Mouse (Mus musculus) midbrain, embryonic 16.5 days (tissue): ENCODE measurements around the gene Mpdu1. TPM values are rescaled to one million over a fixed set of nuclear protein-coding genes. Genes with fewer than 3 reads are reported as not detected.

Source experiments
- ATAC-seq: fragments of 200-750 bp; cut with Nextera tagmentation; 2 replicates; pipeline ENCODE4 v1.8.0; 2017; ENCODE audit warnings: moderate TSS enrichment
- H3K27ac ChIP-seq: fragments of 300-500 bp; sonication (generic); 2 replicates; pipeline ENCODE4 v1.5.1; 2014; ENCODE audit warnings: mild to moderate bottlenecking, low read length, mixed read lengths
- H3K27me3 ChIP-seq: fragments of 300-500 bp; sonication (generic); 2 replicates; pipeline ENCODE4 v1.6.1; 2014; ENCODE audit warnings: low read depth, low read length, mixed read lengths; ENCODE audit not compliant: control insufficient read depth, insufficient read depth
- H3K36me3 ChIP-seq: fragments of 300-500 bp; sonication (generic); 2 replicates; pipeline ENCODE4 v1.6.1; 2014; ENCODE audit warnings: mild to moderate bottlenecking, low read length, moderate library complexity, mixed read lengths; ENCODE audit not compliant: control insufficient read depth, insufficient read depth
- H3K4me1 ChIP-seq: fragments of 300-500 bp; sonication (generic); 2 replicates; pipeline ENCODE4 v1.6.1; 2014; ENCODE audit warnings: mild to moderate bottlenecking, low read length, mixed read lengths; ENCODE audit not compliant: control insufficient read depth, insufficient read depth
- H3K4me2 ChIP-seq: fragments of 300-500 bp; sonication (generic); 2 replicates; pipeline ENCODE4 v1.6.1; 2014; ENCODE audit warnings: mild to moderate bottlenecking, low read length, mixed read lengths
- H3K4me3 ChIP-seq: fragments of 300-500 bp; sonication (generic); 2 replicates; pipeline ENCODE4 v1.5.1; 2014; ENCODE audit warnings: low read depth, mild to moderate bottlenecking, low read length, moderate library complexity, mixed read lengths
- H3K9ac ChIP-seq: fragments of 300-500 bp; sonication (generic); 2 replicates; pipeline ENCODE4 v1.6.1; 2014; ENCODE audit warnings: low read depth, low read length, mixed read lengths
- H3K9me3 ChIP-seq: fragments of 300-500 bp; sonication (generic); replicated peaks from 2 replicates; pipeline ENCODE4 v1.6.1; 2014; ENCODE audit warnings: mild to moderate bottlenecking, low read length, mixed read lengths; ENCODE audit not compliant: control insufficient read depth, poor library complexity, severe bottlenecking
- WGBS: fragments of 180-500 bp; shearing (Covaris S2); extraction: QIAGEN DNeasy Blood & Tissue Kit; methylation state at CpG from one replicate; pipeline ENCODE4 v1.1.7; 2014; 5-methylcytosine and 5-hydroxymethylcytosine counted together
- polyA plus RNA-seq: library from polyadenylated mRNA; unstranded; fragments of >200 nt; fragmentation: Nextera tagmentation; extraction: Ambion mirVana; gene quantifications from 2 replicates; pipeline ENCODE4 v1.2.1, GENCODE M21; 2015

Gene Mpdu1
- polyA plus RNA-seq, 1 experiment from 2014 or later = 101 TPM

DNA sequence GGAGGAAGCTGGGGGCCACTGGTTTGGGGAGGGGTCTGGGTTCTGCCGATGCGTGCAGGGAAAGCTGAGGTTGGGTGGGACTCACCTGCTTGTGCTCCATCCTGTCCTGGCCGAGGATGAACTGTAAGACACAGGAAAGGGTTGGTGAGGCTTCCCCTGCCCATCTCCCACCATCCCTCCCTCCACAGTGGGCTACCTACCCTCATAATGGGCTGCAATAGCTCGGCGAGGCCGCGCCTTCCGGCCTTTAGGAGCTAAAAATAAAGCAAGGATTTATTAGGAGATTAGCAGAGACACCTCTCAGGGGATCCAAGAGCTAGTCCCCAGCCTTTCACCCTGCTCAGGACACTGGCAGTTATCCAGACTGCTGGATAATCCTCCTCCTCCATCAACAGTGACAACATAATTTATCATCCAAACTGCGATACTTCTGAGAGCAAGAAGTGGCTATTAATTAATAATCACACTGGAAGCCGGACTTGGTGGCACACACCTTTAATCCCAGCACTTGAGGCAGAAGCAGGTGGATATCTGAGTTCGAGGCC, 31.1 kb upstream of the Mpdu1 start:
- no peaks in the 10 kb centered on the region for H3K36me3 ChIP-seq
- H3K4me2 ChIP-seq = no peak overlapping the region
- H3K9ac ChIP-seq = no peak overlapping the region
- no peak for ATAC-seq
- peaks cover 14% of the 10 kb centered on the region for H3K4me1 ChIP-seq
- no peak overlapping the region for H3K27ac ChIP-seq
- no peaks in the 10 kb centered on the region for H3K9me3 ChIP-seq
- WGBS = 37% methylated on average over 11 of the region's 11 CpGs
- H3K4me3 ChIP-seq = no peak overlapping the region
- no peaks in the 10 kb centered on the region for H3K27me3 ChIP-seq

DNA sequence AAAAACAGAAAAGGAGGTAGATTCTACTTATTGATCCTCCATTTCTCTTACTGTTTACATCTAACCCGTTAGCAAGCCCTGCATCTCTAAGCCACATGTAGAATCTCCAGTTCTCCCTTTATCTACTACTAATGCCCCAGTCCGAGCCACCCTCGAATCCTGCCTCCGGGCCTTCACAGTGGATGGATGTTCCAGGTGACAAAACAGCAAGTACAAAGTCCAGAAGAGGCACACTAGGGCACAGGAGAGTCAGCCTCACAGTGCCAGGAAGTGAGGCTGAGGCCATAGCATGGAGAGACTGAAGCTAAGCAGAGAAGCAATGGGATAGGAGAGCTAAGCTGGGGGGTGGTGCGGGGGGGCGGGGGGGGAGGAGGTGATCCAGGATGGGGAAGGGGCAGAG, 30.4 kb upstream of the Mpdu1 start:
- 88% methylated on average over 6 of the region's 6 CpGs for WGBS
- no peak for ATAC-seq
- H3K4me1 ChIP-seq = peaks cover 14% of the 10 kb centered on the region

DNA sequence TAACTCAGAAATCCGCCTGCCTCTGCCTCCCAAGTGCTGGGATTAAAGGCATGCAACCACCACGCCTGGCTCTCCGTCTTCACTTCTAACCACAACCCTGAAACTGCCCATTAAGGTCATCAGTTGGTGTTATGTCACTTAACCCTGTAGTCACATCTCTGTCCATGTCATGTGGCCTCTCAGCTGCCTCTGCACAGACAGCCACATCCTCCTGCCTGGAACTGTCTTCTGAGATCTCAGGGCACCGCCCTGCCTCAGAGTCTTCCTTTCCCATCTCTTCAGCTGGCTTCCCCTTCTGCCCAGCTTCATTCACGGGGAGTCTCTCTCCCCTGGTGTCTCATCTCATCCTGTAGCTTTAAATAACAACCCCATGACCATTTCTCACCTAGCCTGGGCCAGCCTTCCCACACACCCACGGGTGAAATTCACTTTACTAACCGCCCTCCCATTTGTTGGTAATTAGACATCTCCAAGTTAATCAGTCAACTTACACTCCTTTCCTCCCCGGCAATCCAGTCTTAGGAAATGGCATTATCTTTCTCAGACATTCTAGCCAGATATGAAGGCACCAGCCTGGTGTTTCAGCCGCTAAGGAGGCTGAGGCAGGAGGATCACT, 29.9 kb upstream of the Mpdu1 start:
- Histone ChIP-seq H3K4me1 (peaks cover 14% of the 10 kb centered on the region), H3K27ac (no peak overlapping the region), H3K9me3 (no peaks in the 10 kb centered on the region), H3K27me3 (no peaks in the 10 kb centered on the region), H3K4me3 (no peak overlapping the region), H3K36me3 (no peaks in the 10 kb centered on the region), H3K9ac (no peak overlapping the region), H3K4me2 (no peak overlapping the region)
- WGBS = 80% methylated on average over 9 of the region's 9 CpGs
- ATAC-seq = no peak

More for the DNA sequence above, 30.4 kb upstream of the Mpdu1 start:
- Histone ChIP-seq H3K4me3 (no peak overlapping the region), H3K9ac (no peak overlapping the region), H3K36me3 (no peaks in the 10 kb centered on the region), H3K27ac (no peak overlapping the region), H3K27me3 (no peaks in the 10 kb centered on the region), H3K4me2 (no peak overlapping the region), H3K9me3 (no peaks in the 10 kb centered on the region)

DNA sequence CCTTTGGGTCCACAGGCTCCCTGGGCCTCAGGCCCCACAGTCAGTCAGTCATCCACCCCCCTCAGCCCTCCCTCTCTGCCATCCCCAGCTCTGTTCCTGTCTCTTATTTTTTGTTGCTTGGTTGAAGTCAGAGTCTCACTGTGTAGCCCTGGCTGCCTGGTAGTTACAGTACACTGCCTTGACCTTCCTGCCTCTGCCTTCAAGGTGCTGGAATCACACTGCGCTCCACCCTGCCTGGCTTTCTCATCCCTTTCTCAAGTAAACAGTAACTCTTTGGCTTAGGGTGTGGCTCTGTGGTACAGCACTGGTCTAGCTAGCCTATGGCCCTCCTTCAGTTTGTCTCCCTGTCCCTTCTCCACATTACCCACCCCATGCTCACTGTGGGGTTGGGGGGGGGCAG, 27.4 kb upstream of the Mpdu1 start:
- Histone ChIP-seq H3K27ac (no peak overlapping the region), H3K4me1 (peaks cover 2% of the 10 kb centered on the region; the same call in 1 of the 2 replicates), H3K9me3 (no peaks in the 10 kb centered on the region), H3K4me3 (no peak overlapping the region), H3K27me3 (no peaks in the 10 kb centered on the region), H3K9ac (no peak overlapping the region), H3K36me3 (no peaks in the 10 kb centered on the region), H3K4me2 (no peak overlapping the region)
- no peak for ATAC-seq
- WGBS = 100% methylated on average over 1 of the region's 1 CpGs

- Histone ChIP-seq H3K4me1 (peaks cover 9% of the 10 kb centered on the region; the same call in 1 of the 2 replicates), H3K27me3 (no peaks in the 10 kb centered on the region), H3K27ac (no peak overlapping the region), H3K9ac (0 out of 2 replicates have a peak overlapping the region, but pooled peaks have one; percentile 4), H3K36me3 (no peaks in the 10 kb centered on the region), H3K9me3 (no peaks in the 10 kb centered on the region), H3K4me3 (no peak overlapping the region), H3K4me2 (no peak overlapping the region)
- no peak for ATAC-seq
- 67% methylated on average over 5 of the region's 5 CpGs for WGBS
These were observed 24.6 kb upstream of the Mpdu1 start for GRCm38 (mm10) chr11:69687061-69687460.

- no peaks in the 10 kb centered on the region for H3K36me3 ChIP-seq
- H3K27me3 ChIP-seq = no peaks in the 10 kb centered on the region
- H3K4me2 ChIP-seq = no peak overlapping the region
- 0 out of 2 replicates have a peak overlapping the region, but pooled peaks have one; percentile 4 for H3K9ac ChIP-seq
- WGBS = 15% methylated on average over 4 of the region's 4 CpGs
- no peaks in the 10 kb centered on the region for H3K9me3 ChIP-seq
- no peak for ATAC-seq
- no peak overlapping the region for H3K4me3 ChIP-seq
- H3K4me1 ChIP-seq = peaks cover 9% of the 10 kb centered on the region; the same call in 1 of the 2 replicates
- no peak overlapping the region for H3K27ac ChIP-seq
These were observed 23.9 kb upstream of the Mpdu1 start for GRCm38 (mm10) chr11:69686377-69686776.

GRCm38 (mm10) chr11:69685526-69686148, 23.2 kb upstream of the Mpdu1 start, which contains the start of gene Tnfsf13:
Tnfsf13 (minus strand) TSS chr11:69685784.
- H3K36me3 ChIP-seq = no peaks in the 10 kb centered on the region
- H3K4me1 ChIP-seq = peaks cover 15% of the 10 kb centered on the region
- ATAC-seq = no peak
- no peak within 1 kb of the TSS for H3K4me3 ChIP-seq
- 36% methylated on average over 10 of the region's 10 CpGs for WGBS
- H3K9ac ChIP-seq = peak within 1 kb of the TSS; percentile 14; the same call in 1 of the 2 replicates
- H3K4me2 ChIP-seq = no peak within 1 kb of the TSS
- peak within 1 kb of the TSS; percentile 50 for H3K27ac ChIP-seq
- H3K27me3 ChIP-seq = no peaks in the 10 kb centered on the region
- H3K9me3 ChIP-seq = no peaks in the 10 kb centered on the region

DNA sequence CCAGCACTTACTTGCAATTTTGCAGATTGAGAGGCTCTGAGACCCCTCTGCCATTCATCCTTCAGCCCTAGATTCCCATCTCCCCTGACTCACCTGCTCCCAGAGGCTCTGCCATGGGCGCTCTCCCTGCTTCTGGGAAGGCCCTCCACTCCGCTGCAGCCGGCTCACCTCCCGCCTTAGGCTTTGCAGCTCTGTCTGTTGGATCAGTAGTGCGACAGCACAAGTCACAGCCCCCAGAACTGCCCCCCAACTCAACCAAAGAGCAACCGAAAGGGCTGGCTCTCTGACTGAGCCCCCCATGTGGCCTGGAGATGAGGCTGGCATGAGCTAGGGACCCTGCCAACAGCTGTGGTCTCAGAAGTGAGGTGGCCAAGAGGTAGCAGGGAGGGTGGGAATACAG, 22.5 kb upstream of the Mpdu1 start:
- no peaks in the 10 kb centered on the region for H3K27me3 ChIP-seq
- H3K4me1 ChIP-seq = peaks cover 22% of the 10 kb centered on the region
- H3K9me3 ChIP-seq = no peaks in the 10 kb centered on the region
- 0 out of 2 replicates have a peak overlapping the region, but pooled peaks have one; percentile 2 for H3K27ac ChIP-seq
- no peaks in the 10 kb centered on the region for H3K36me3 ChIP-seq
- H3K9ac ChIP-seq = peak overlapping the region; percentile 14; the same call in 1 of the 2 replicates
- no peak for ATAC-seq
- WGBS = 77% methylated on average over 6 of the region's 6 CpGs
- no peak overlapping the region for H3K4me3 ChIP-seq
- no peak overlapping the region for H3K4me2 ChIP-seq
